Mouse (Mus musculus): ENCODE measurements around the gene Myo15b. TPM values are rescaled to one million over a fixed set of nuclear protein-coding genes. Genes with fewer than 3 reads are reported as not detected.

Myo15b gene
- polyA plus RNA-seq, 1 experiment from 2014 or later: 0.12 TPM

DNA sequence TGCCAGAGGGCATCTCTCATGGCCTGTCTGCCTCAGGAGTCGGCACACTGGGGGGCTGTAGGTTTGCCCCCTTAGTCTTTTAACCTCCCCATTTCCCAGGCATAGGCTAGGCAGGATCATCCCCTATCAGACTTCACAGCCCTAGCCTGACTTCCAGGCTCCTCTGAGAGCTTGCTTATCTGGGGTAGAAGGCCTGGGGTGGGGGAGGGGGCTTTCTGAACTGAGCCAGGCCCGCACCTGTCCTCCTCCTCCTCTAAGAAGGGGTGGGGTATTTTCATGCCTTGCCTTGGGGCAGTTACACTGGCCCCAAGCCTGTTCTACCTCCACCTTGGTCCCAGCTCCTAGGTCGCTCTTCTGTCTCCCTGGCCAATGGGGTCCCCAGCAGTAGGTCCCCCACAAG is 26.7 kb upstream of the Myo15b start:
- ATAC-seq (ENCODE audit: insufficient read depth): no peak
- peaks cover 30% of the 10 kb centered on the region for H3K4me1 ChIP-seq (ENCODE audit: insufficient read depth)
- no peaks in the 10 kb centered on the region for H3K36me3 ChIP-seq (ENCODE audit: insufficient read depth)
- H3K27ac ChIP-seq (ENCODE audit: low read depth): peak overlapping the region; percentile 91
- no peak for TF ChIP-seq CTCF (IDR thresholded peaks at IDR 0.05; ENCODE audit: low read depth)
- H3K9ac ChIP-seq: no peak overlapping the region; the same call in 1 of the 2 replicates
- H3K4me3 ChIP-seq (ENCODE audit: low read depth, low read length): no peak overlapping the region
- 0 out of 2 replicates have a peak overlapping the region, but pooled peaks have one; percentile 5 for H3K4me2 ChIP-seq
- WGBS: 36% methylated on average over 3 of the region's 3 CpGs
- H3K27me3 ChIP-seq (ENCODE audit: insufficient read depth, low read length): no peaks in the 10 kb centered on the region
- DNase-seq: no peak
- H3K9me3 ChIP-seq (ENCODE audit: low read depth, low read length): no peaks in the 10 kb centered on the region

DNA sequence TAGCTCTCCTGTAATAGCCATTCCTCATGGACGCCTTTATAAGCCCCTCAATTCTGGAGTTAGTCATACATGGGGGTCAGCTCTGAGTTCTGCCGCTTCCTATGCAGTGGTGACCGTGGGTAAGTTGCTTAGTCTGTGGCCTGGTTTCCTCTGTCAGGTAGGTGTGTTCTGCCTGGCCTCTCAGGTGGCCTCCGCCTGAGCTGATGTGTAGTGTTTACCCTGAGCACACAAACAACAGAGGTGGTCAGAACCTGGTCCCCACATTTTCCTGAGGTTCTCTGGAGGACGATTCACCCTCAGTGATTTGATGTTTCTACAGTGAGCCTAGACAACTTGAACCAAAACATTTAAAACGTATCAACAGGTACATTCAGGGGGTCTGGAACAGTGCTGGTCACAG is 26.1 kb upstream of the Myo15b start:
- ATAC-seq (ENCODE audit: insufficient read depth) (no peak), DNase-seq (no peak)
- no peak overlapping the region for H3K9ac ChIP-seq
- no peaks in the 10 kb centered on the region for H3K9me3 ChIP-seq (ENCODE audit: low read depth, low read length)
- H3K4me2 ChIP-seq: peak overlapping the region; percentile 34; the same call in 1 of the 2 replicates
- peak overlapping the region; percentile 91 for H3K27ac ChIP-seq (ENCODE audit: low read depth)
- no peaks in the 10 kb centered on the region for H3K27me3 ChIP-seq (ENCODE audit: insufficient read depth, low read length)
- peaks cover 30% of the 10 kb centered on the region for H3K4me1 ChIP-seq (ENCODE audit: insufficient read depth)
- no peak for TF ChIP-seq CTCF (IDR thresholded peaks at IDR 0.05; ENCODE audit: low read depth)
- WGBS: 53% methylated on average over 6 of the region's 6 CpGs
- H3K4me3 ChIP-seq (ENCODE audit: low read depth, low read length): no peak overlapping the region
- no peaks in the 10 kb centered on the region for H3K36me3 ChIP-seq (ENCODE audit: insufficient read depth)

DNA sequence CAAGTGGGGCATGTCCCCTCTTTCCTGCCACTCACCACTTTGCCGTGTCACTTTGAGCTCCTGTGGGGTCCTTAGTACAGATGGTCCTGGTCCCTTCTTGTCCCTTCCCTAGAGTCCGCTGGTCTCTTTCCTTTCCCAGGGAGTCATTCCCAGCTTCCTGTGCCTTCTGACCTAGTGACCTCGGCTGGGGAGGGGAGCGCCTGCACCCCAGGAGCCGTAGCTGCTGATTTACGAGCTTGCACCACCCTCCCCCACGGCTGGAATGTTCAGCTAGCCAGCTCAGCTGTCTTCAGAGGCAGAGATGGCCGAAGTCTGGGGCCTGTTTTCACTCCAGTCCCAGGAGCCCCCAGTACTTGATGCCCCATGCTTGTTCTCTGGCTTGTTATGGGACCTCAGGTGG is 25.7 kb upstream of the Myo15b start:
- DNase-seq (peak; percentile 78), ATAC-seq (ENCODE audit: insufficient read depth) (peak; percentile 36; the same call in 1 of the 2 replicates)
- Histone ChIP-seq H3K9me3 (ENCODE audit: low read depth, low read length) (no peaks in the 10 kb centered on the region), H3K4me3 (ENCODE audit: low read depth, low read length) (no peak overlapping the region), H3K9ac (no peak overlapping the region), H3K27ac (ENCODE audit: low read depth) (peak overlapping the region; percentile 91), H3K36me3 (ENCODE audit: insufficient read depth) (no peaks in the 10 kb centered on the region), H3K4me1 (ENCODE audit: insufficient read depth) (peaks cover 30% of the 10 kb centered on the region), H3K27me3 (ENCODE audit: insufficient read depth, low read length) (no peaks in the 10 kb centered on the region), H3K4me2 (peak overlapping the region; percentile 34)
- 7% methylated on average over 8 of the region's 8 CpGs for WGBS
- no peak for TF ChIP-seq CTCF (IDR thresholded peaks at IDR 0.05; ENCODE audit: low read depth)

DNA sequence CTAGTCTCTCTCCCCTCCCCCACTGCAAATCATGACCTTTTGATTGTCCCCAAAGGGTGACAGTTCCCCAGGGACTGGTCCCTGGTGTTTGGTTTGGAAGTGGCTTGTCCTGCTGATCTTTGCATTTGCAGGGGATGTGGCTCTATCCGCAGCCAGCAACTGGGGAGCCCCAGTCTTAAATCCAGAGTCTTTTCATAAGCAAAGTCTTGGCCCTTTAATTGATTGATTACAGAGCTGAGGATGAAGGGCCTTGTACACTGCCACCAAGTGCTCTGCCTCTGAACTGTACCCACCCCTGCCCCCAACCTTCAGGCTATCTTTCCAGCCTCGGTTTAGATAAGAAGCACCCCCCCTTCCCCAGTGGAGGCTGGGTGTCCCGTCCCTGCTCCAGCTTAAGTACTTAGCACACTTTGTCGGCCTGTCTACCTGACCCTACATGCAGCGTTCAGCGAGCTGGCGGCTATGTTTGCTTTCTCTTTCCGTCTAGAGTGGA is 25.1 kb upstream of the Myo15b start:
- no peak for TF ChIP-seq CTCF (IDR thresholded peaks at IDR 0.05; ENCODE audit: low read depth)
- Histone ChIP-seq H3K27me3 (ENCODE audit: insufficient read depth, low read length) (no peaks in the 10 kb centered on the region), H3K4me2 (peak overlapping the region; percentile 34), H3K27ac (ENCODE audit: low read depth) (peak overlapping the region; percentile 91), H3K9ac (no peak overlapping the region), H3K36me3 (ENCODE audit: insufficient read depth) (no peaks in the 10 kb centered on the region), H3K9me3 (ENCODE audit: low read depth, low read length) (no peaks in the 10 kb centered on the region), H3K4me3 (ENCODE audit: low read depth, low read length) (no peak overlapping the region), H3K4me1 (ENCODE audit: insufficient read depth) (peaks cover 33% of the 10 kb centered on the region)
- 12% methylated on average over 8 of the region's 8 CpGs for WGBS
- DNase-seq: peak; percentile 61
- ATAC-seq (ENCODE audit: insufficient read depth): peak; percentile 47

DNA sequence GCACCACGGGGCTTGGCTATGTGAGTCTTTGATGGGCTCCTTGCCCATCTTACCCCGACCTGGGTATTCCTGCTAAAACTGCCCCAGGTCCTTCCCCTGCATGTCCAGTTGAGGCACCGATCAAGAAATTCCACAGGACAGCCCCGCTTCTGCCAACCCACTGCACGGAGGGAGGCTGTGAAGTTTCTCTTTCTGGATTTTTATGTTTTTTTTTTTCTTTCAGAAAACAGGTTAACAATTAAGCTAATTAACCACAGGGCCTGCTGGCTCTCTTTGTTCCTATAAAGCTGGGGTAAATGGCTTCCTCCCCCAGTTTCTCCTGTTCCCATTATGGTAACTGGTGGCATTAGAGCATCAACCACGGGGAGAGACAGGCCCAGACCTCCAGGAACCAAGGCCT is 24.2 kb upstream of the Myo15b start:
- Histone ChIP-seq H3K9me3 (ENCODE audit: low read depth, low read length) (no peaks in the 10 kb centered on the region), H3K36me3 (ENCODE audit: insufficient read depth) (no peaks in the 10 kb centered on the region), H3K27ac (ENCODE audit: low read depth) (peak overlapping the region; percentile 91), H3K9ac (no peak overlapping the region), H3K4me3 (ENCODE audit: low read depth, low read length) (no peak overlapping the region), H3K4me2 (no peak overlapping the region), H3K4me1 (ENCODE audit: insufficient read depth) (peaks cover 38% of the 10 kb centered on the region), H3K27me3 (ENCODE audit: insufficient read depth, low read length) (no peaks in the 10 kb centered on the region)
- DNase-seq: no peak
- 67% methylated on average over 6 of the region's 6 CpGs for WGBS
- ATAC-seq (ENCODE audit: insufficient read depth): no peak
- no peak for TF ChIP-seq CTCF (IDR thresholded peaks at IDR 0.05; ENCODE audit: low read depth)

DNA sequence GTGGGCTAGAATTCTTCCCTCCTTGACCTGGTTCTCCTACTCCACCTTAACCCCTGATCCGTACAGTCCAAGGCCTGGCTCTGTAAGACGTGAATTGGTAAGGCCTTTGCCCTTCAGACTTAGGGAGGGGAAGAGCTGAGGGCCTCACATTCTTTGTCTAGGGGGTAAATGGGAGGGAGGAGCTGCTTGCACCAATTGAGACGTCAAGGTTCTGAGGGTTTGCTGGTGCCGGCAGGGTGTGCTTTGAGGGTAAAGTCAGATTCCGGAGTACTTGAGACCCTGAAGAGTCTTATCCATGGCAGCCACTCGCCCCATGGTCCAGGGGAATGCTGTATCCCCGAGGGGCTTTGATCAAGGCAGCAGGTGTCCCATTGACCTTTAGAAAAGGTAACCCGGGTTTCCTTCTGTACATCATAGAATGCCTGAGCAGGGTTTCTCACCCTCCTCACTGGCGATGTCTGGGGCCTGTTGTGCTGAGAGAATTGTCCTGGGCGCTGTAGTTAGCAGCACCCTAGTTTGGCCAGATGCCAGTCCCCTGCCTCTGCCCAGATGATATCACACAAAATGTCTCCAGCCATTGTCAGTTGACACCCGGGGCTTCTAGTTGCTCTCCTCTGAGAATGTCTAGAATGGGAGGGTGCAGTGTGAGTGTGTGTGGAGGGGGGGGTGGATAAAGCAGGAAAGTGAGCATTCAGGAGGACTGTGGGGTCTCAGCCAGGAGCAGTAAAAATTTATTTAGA is 21.4 kb upstream of the Myo15b start:
- Histone ChIP-seq H3K27ac (ENCODE audit: low read depth) (peak overlapping the region; percentile 85), H3K9ac (no peak overlapping the region)
- 37% methylated on average over 11 of the region's 11 CpGs for WGBS

DNA sequence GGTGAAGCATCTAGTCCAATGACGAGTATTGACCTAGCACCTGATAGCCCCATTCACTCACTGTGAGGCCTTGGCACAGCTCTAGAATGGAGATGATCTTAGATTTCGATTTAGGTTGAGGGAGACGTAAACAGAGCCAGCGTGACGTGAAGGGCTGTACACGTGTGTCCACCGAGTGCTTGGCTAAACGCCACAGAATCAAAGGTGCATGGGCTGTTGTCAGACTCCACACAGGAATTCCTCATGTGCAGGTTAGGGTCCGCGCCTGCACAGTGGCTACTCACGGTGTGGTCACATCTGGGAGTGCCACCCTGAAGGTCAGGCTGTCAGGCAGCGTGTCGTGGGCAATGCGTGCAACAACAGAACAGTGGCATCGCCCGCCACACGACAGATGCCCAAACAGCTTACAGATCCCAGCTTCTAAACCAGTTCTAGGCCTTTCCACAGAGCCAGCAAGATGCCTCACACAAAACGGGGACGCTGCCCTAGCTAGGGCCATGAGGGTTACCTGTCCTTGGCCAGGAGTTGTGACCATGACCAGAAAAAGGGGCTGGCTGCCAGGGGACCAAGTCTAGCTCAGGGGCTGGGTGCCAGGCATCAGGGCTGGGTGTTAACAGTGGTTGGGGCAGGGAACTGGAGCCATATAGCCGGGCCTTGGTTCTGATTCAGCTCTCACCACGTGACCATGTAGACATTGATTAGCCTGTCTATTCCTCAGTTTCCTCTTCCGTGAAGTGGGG is 20.4 kb upstream of the Myo15b start:
- WGBS: 74% methylated on average over 22 of the region's 22 CpGs
- no peak for TF ChIP-seq CTCF (IDR thresholded peaks at IDR 0.05; ENCODE audit: low read depth)
- peak overlapping the region; percentile 85 for H3K27ac ChIP-seq (ENCODE audit: low read depth)

More for the DNA sequence above, 21.4 kb upstream of the Myo15b start:
- ATAC-seq (ENCODE audit: insufficient read depth) (peak; percentile 30; the same call in 1 of the 2 replicates), DNase-seq (peak; percentile 53)
- Histone ChIP-seq H3K4me2 (peak overlapping the region; percentile 22; the same call in 1 of the 2 replicates), H3K4me3 (ENCODE audit: low read depth, low read length) (no peak overlapping the region), H3K9me3 (ENCODE audit: low read depth, low read length) (no peaks in the 10 kb centered on the region), H3K36me3 (ENCODE audit: insufficient read depth) (no peaks in the 10 kb centered on the region), H3K4me1 (ENCODE audit: insufficient read depth) (peaks cover 42% of the 10 kb centered on the region), H3K27me3 (ENCODE audit: insufficient read depth, low read length) (no peaks in the 10 kb centered on the region)
- no peak for TF ChIP-seq CTCF (IDR thresholded peaks at IDR 0.05; ENCODE audit: low read depth)

More for the DNA sequence above, 20.4 kb upstream of the Myo15b start:
- H3K9ac ChIP-seq: no peak overlapping the region
- H3K27me3 ChIP-seq (ENCODE audit: insufficient read depth, low read length): no peaks in the 10 kb centered on the region
- H3K36me3 ChIP-seq (ENCODE audit: insufficient read depth): no peaks in the 10 kb centered on the region
- no peak overlapping the region for H3K4me3 ChIP-seq (ENCODE audit: low read depth, low read length)
- H3K9me3 ChIP-seq (ENCODE audit: low read depth, low read length): no peaks in the 10 kb centered on the region
- DNase-seq (no peak), ATAC-seq (ENCODE audit: insufficient read depth) (no peak)
- H3K4me1 ChIP-seq (ENCODE audit: insufficient read depth): peaks cover 45% of the 10 kb centered on the region
- no peak overlapping the region for H3K4me2 ChIP-seq
